Mouse (Mus musculus): ENCODE data around the gene 4921507P07Rik. TPM values are rescaled to one million over a fixed set of nuclear protein-coding genes. Genes with fewer than 3 reads are reported as not detected.
A peak's percentile ranks its signal among the peaks of the same experiment; 100 is the strongest.

The 4921507P07Rik gene
- polyA plus RNA-seq, 1 experiment: 0.93 TPM

DNA sequence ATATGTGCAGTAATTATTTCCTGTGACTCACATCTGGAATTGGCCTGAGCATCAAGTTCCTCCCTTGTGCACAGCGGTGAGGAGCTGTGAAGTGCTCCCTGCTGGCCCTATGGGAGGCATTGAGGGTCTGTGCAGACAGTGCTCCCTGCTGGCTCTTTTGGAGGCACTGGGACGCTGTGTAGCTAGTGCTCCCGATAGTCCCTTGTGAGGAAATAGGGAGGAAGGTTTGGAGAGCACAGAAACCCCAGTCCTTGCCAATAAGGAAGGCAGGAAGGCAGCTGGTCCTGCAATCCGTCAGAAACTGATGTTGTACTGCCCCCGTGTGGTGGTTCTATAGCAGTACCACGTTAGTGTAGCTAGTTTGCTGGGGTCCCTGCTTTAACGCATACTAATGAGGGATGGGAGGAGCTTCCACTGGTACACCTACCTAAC, 60.0 kb downstream of the 4921507P07Rik start:
- H3K4me1 ChIP-seq (ENCODE audit: control insufficient read depth, insufficient read depth, low read length): no peaks in the 10 kb centered on the region
- no peak overlapping the region for H3K9ac ChIP-seq (ENCODE audit: low read depth, poor library complexity, severe bottlenecking)
- H3K27me3 ChIP-seq (ENCODE audit: control insufficient read depth, insufficient read depth, low read length, poor library complexity, severe bottlenecking): no peaks in the 10 kb centered on the region
- TF ChIP-seq EP300 (IDR thresholded peaks at IDR 0.05; ENCODE audit: insufficient read depth, low read depth, low read length) (no peak), CTCF (IDR thresholded peaks at IDR 0.05; ENCODE audit: low read depth, low read length) (peak; percentile 87), POLR2A (IDR thresholded peaks at IDR 0.05; ENCODE audit: insufficient read depth, low read length) (no peak)
- H3K36me3 ChIP-seq (ENCODE audit: control insufficient read depth, insufficient read depth, low read length, poor library complexity, severe bottlenecking): no peaks in the 10 kb centered on the region
- no peak overlapping the region for H3K27ac ChIP-seq (ENCODE audit: insufficient read depth, low read length)
- H3K9me3 ChIP-seq (replicated peaks; ENCODE audit: control insufficient read depth, insufficient read depth, low read length, poor library complexity, severe bottlenecking): no peaks in the 10 kb centered on the region
- H3K4me3 ChIP-seq (ENCODE audit: low read depth, low read length): no peak overlapping the region

DNA sequence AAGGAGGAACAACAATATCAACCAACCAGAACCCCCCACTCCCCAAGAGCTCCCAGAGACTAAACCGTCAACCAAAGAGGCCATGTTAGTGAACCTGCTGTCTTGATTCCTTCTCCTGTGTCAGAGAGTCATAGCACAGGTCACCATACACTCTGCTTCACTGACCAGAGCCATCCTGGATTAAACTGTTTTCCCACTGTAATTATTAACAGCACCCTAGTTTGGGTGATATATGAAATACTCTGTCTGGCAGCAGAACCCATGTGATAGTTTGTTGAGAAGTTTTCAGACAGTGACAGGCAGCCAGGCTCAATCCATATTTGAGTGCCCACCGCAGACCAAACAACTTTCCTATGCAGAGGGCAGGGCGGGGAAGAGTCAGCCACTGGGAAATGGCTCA, 61.1 kb downstream of the 4921507P07Rik start:
- H3K27me3 ChIP-seq (ENCODE audit: control insufficient read depth, insufficient read depth, low read length, poor library complexity, severe bottlenecking): no peaks in the 10 kb centered on the region
- H3K27ac ChIP-seq (ENCODE audit: insufficient read depth, low read length): no peak overlapping the region
- no peaks in the 10 kb centered on the region for H3K9me3 ChIP-seq (replicated peaks; ENCODE audit: control insufficient read depth, insufficient read depth, low read length, poor library complexity, severe bottlenecking)
- TF ChIP-seq CTCF (IDR thresholded peaks at IDR 0.05; ENCODE audit: low read depth, low read length): no peak
- no peak overlapping the region for H3K9ac ChIP-seq (ENCODE audit: low read depth, poor library complexity, severe bottlenecking)
- H3K4me3 ChIP-seq (ENCODE audit: low read depth, low read length): no peak overlapping the region
- no peaks in the 10 kb centered on the region for H3K36me3 ChIP-seq (ENCODE audit: control insufficient read depth, insufficient read depth, low read length, poor library complexity, severe bottlenecking)
- H3K4me1 ChIP-seq (ENCODE audit: control insufficient read depth, insufficient read depth, low read length): no peaks in the 10 kb centered on the region

DNA sequence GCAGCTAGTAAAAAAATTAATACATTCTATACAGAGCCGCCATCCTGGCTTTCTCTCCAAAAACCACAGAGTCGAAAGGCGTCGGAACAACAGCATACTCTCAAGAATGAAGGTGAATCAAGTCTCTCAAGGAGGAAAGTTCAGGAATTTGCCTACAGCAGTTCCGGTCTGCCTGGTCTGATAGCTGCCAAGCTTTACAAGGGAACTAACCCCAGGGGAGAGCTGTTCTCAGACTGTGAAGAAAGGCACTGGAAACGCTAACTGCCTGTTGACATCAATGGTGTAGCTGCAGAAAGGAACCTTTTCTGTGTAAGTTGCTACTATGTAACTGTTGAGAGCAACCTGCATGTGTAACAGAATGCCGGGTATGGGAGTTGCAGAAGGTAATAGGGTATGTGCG, 64.5 kb downstream of the 4921507P07Rik start:
- Histone ChIP-seq H3K36me3 (ENCODE audit: control insufficient read depth, insufficient read depth, low read length, poor library complexity, severe bottlenecking) (no peaks in the 10 kb centered on the region), H3K27ac (ENCODE audit: insufficient read depth, low read length) (no peak overlapping the region), H3K9ac (ENCODE audit: low read depth, poor library complexity, severe bottlenecking) (no peak overlapping the region), H3K9me3 (replicated peaks; ENCODE audit: control insufficient read depth, insufficient read depth, low read length, poor library complexity, severe bottlenecking) (no peaks in the 10 kb centered on the region), H3K4me3 (ENCODE audit: low read depth, low read length) (no peak overlapping the region), H3K4me1 (ENCODE audit: control insufficient read depth, insufficient read depth, low read length) (no peaks in the 10 kb centered on the region), H3K27me3 (ENCODE audit: control insufficient read depth, insufficient read depth, low read length, poor library complexity, severe bottlenecking) (no peaks in the 10 kb centered on the region)
- no peak for TF ChIP-seq POLR2A (IDR thresholded peaks at IDR 0.05; ENCODE audit: insufficient read depth, low read length)
- TF ChIP-seq EP300 (IDR thresholded peaks at IDR 0.05; ENCODE audit: insufficient read depth, low read depth, low read length): no peak
- no peak for TF ChIP-seq CTCF (IDR thresholded peaks at IDR 0.05; ENCODE audit: low read depth, low read length)

DNA sequence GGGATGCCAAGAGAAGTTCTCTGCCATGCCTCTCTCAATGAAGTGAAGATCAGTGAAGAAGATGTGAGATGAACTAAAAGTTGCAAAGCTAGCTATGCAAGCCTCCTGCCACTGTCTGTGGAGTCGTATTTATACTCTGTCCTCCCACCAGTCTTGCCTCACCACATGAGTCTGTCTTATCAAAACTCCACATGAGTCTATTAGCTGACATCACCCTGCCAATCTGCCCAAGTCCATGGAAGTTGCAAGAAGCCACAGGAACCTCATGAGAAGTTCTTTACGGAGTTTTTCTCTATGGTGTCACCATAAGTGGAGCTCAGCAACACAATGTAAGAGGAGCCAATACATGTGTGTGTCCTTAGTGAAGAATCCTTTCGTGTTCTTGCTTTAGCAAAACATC, 65.4 kb downstream of the 4921507P07Rik start:
- Histone ChIP-seq H3K9ac (ENCODE audit: low read depth, poor library complexity, severe bottlenecking) (no peak overlapping the region), H3K27ac (ENCODE audit: insufficient read depth, low read length) (no peak overlapping the region), H3K27me3 (ENCODE audit: control insufficient read depth, insufficient read depth, low read length, poor library complexity, severe bottlenecking) (no peaks in the 10 kb centered on the region), H3K9me3 (replicated peaks; ENCODE audit: control insufficient read depth, insufficient read depth, low read length, poor library complexity, severe bottlenecking) (no peaks in the 10 kb centered on the region), H3K36me3 (ENCODE audit: control insufficient read depth, insufficient read depth, low read length, poor library complexity, severe bottlenecking) (no peaks in the 10 kb centered on the region), H3K4me1 (ENCODE audit: control insufficient read depth, insufficient read depth, low read length) (no peaks in the 10 kb centered on the region), H3K4me3 (ENCODE audit: low read depth, low read length) (no peak overlapping the region)
- TF ChIP-seq CTCF (IDR thresholded peaks at IDR 0.05; ENCODE audit: low read depth, low read length) (no peak), EP300 (IDR thresholded peaks at IDR 0.05; ENCODE audit: insufficient read depth, low read depth, low read length) (no peak), POLR2A (IDR thresholded peaks at IDR 0.05; ENCODE audit: insufficient read depth, low read length) (no peak)

DNA sequence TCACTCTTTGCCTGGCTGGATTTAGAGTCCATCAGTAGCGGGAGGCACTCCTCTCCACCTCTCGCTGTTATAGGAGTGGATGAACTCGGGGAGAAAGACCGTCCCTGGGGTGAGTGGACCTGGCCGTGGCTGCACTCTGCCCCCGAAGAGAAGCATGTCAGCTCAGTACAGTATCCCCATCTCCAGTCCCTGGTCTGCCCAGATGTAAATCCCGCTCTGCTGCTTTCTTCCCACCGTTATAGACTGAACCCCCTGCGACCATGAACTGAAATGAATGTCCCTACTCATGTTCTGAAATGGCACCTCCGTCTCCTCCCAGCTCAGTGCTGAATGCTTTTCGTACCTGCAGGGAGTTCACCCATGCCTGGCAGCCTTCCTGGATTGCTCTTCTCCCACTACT, 67.2 kb downstream of the 4921507P07Rik start:
- no peak for TF ChIP-seq POLR2A (IDR thresholded peaks at IDR 0.05; ENCODE audit: insufficient read depth, low read length)
- no peak for TF ChIP-seq CTCF (IDR thresholded peaks at IDR 0.05; ENCODE audit: low read depth, low read length)
- no peak for TF ChIP-seq EP300 (IDR thresholded peaks at IDR 0.05; ENCODE audit: insufficient read depth, low read depth, low read length)
- no peaks in the 10 kb centered on the region for H3K9me3 ChIP-seq (replicated peaks; ENCODE audit: control insufficient read depth, insufficient read depth, low read length, poor library complexity, severe bottlenecking)
- no peaks in the 10 kb centered on the region for H3K27me3 ChIP-seq (ENCODE audit: control insufficient read depth, insufficient read depth, low read length, poor library complexity, severe bottlenecking)

DNA sequence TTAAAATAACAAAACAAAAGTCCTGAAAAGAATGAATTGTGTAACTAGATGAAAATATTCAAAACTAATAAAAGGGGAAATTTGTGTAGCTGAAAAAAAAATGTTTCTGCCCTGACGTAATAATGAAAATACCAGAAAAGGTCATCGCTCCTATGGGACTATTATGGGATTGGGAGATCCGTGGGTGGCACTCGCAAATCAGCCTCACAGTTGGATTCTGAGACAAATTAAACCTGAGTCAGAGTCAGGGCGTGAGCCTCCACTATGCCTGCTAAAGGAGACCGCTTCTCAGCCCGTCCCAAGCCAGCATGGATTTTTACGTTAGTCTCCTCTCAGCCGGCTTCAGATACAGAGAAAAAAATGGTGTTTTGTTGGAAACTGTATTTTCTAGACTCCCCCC, 69.0 kb downstream of the 4921507P07Rik start:
- H3K9me3 ChIP-seq (replicated peaks; ENCODE audit: control insufficient read depth, insufficient read depth, low read length, poor library complexity, severe bottlenecking): no peaks in the 10 kb centered on the region
- no peaks in the 10 kb centered on the region for H3K36me3 ChIP-seq (ENCODE audit: control insufficient read depth, insufficient read depth, low read length, poor library complexity, severe bottlenecking)
- H3K9ac ChIP-seq (ENCODE audit: low read depth, poor library complexity, severe bottlenecking): no peak overlapping the region
- no peak for TF ChIP-seq EP300 (IDR thresholded peaks at IDR 0.05; ENCODE audit: insufficient read depth, low read depth, low read length)
- no peak for TF ChIP-seq POLR2A (IDR thresholded peaks at IDR 0.05; ENCODE audit: insufficient read depth, low read length)
- TF ChIP-seq CTCF (IDR thresholded peaks at IDR 0.05; ENCODE audit: low read depth, low read length): no peak
- no peaks in the 10 kb centered on the region for H3K27me3 ChIP-seq (ENCODE audit: control insufficient read depth, insufficient read depth, low read length, poor library complexity, severe bottlenecking)
- no peak overlapping the region for H3K4me3 ChIP-seq (ENCODE audit: low read depth, low read length)
- no peaks in the 10 kb centered on the region for H3K4me1 ChIP-seq (ENCODE audit: control insufficient read depth, insufficient read depth, low read length)
- no peak overlapping the region for H3K27ac ChIP-seq (ENCODE audit: insufficient read depth, low read length)

More for the DNA sequence above, 67.2 kb downstream of the 4921507P07Rik start:
- Histone ChIP-seq H3K36me3 (ENCODE audit: control insufficient read depth, insufficient read depth, low read length, poor library complexity, severe bottlenecking) (no peaks in the 10 kb centered on the region), H3K27ac (ENCODE audit: insufficient read depth, low read length) (no peak overlapping the region), H3K4me1 (ENCODE audit: control insufficient read depth, insufficient read depth, low read length) (no peaks in the 10 kb centered on the region), H3K4me3 (ENCODE audit: low read depth, low read length) (no peak overlapping the region), H3K9ac (ENCODE audit: low read depth, poor library complexity, severe bottlenecking) (no peak overlapping the region)

Measured in ES-Bruce4 (cell line).